Mouse (Mus musculus): ENCODE measurements around the gene Zfp667. TPM values are rescaled to one million over a fixed set of nuclear protein-coding genes. Genes with fewer than 3 reads are reported as not detected.
"Not testable (repeated sequence)": the region's sequence is repeated elsewhere in the genome, so short reads cannot be mapped to it uniquely, and the experiment has no call there.

Zfp667 gene
- 3.7 and 3.8 TPM in 2 replicates for total RNA-seq (2014; fragmentation: Nextera tagmentation)
- total RNA-seq (2017), result 1.4 and 2.8 TPM in 2 replicates

GRCm38 (mm10) chr7:6285842-6286705 is at the start of gene Zfp667:
Zfp667 (plus strand) TSS chr7:6286579.
- peak; percentile 66 for ATAC-seq (replicated peaks; ENCODE audit: poor library complexity, severe bottlenecking)

DNA sequence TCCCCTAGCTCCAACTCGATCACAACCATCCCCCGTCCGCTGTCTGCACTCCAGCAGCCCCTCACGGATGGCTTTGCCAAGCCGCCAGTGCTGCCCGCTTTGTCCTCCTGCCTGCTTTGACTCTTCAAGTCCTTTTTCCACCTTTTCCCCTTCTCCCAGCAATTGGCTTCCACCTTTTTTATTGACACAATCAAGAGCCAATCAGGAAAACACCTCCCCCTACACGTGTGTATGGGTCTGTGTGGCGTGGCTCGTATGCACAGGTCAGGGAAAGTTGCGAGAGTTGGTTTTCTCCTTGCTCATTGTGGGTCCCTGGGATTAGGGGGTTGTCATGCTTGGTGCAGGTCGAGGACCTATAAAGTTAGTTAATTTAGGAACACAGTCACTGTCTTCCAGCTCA is 46.6 kb upstream of the Zfp667 start:
- ATAC-seq (replicated peaks; ENCODE audit: poor library complexity, severe bottlenecking), result no peak

DNA sequence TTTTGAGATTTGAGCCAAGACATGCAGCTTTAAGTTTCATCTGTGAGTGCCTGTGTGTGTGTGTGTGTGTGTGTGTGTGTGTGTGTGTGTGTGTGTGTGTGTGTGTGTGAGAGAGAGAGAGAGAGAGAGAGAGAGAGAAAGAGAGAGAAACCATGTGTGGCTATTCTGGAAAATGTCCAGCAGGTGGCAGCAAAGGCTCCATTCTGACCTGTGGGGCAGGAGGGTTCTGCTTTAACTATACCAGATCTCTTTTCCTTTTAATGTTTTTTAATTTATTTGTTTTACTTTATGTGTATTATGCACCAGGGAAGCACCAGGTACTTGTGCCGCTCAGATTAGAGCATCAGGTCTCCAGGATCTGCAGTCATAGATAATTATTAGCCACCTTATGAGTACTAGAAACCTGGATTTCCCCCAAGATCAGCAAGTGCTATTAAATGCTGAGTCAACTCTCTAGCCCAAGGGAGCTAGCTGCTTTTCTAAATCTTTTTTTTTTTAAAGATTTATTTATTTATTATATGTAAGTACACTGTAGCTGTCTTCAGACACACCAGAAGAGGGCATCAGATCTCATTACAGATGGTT is 45.4 kb upstream of the Zfp667 start:
- ATAC-seq (replicated peaks; ENCODE audit: poor library complexity, severe bottlenecking), result peak; percentile 67

GRCm38 (mm10) chr7:6244361-6245292 is 41.8 kb upstream of the Zfp667 start:
- ATAC-seq (replicated peaks; ENCODE audit: poor library complexity, severe bottlenecking), result no peak

- ATAC-seq (replicated peaks; ENCODE audit: poor library complexity, severe bottlenecking), result no peak
Observed at GRCm38 (mm10) chr7:6252410-6252809, 34.0 kb upstream of the Zfp667 start, which contains the start of gene Epp13. Epp13 (plus strand) TSS chr7:6252710.

DNA sequence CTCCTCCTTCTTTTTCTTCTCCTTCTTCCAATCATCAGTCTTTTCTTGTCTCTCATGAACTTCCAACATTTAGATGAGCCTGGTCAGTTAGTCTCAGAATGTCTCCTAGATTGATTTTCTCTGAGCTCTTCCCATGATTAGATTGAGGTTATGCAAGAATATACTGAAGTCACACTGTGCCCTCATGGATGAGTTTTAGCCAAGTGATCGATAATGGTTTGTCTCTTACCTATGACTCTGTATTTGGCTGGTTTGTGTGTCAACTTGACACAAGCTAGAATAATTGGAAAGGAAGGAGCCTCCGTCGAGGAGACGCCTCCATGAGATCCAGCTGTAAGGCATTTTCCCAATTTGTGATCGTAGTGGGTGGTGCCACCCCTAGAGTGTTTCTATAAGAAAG is 31.9 kb upstream of the Zfp667 start:
- ATAC-seq (replicated peaks; ENCODE audit: poor library complexity, severe bottlenecking), result no peak

GRCm38 (mm10) chr7:6257386-6257785 is 29.0 kb upstream of the Zfp667 start:
- ATAC-seq (replicated peaks; ENCODE audit: poor library complexity, severe bottlenecking), result no peak

GRCm38 (mm10) chr7:6258232-6259220 is 27.9 kb upstream of the Zfp667 start:
- ATAC-seq (replicated peaks; ENCODE audit: poor library complexity, severe bottlenecking), result no peak

DNA sequence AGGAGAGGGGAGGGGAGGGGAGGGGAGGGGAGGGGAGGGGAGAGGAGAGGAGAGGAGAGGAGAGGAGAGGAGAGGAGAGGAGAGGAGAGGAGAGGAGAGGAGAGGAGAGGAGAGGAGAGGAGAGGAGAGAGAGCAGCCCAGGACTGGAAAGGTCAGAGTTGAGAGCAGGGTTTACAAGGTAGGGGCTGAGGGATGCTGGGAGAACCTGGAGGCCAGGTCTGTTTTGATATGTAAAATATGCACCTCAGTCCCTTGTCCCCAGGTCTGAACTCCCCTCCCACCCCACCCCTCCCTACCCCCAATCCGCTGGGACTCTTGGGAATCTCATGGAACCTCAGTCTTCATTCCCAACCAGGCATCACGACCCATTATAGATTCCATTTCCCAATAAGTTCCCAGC is 26.4 kb upstream of the Zfp667 start:
- not testable (repeated sequence) for ATAC-seq (replicated peaks; ENCODE audit: poor library complexity, severe bottlenecking)

DNA sequence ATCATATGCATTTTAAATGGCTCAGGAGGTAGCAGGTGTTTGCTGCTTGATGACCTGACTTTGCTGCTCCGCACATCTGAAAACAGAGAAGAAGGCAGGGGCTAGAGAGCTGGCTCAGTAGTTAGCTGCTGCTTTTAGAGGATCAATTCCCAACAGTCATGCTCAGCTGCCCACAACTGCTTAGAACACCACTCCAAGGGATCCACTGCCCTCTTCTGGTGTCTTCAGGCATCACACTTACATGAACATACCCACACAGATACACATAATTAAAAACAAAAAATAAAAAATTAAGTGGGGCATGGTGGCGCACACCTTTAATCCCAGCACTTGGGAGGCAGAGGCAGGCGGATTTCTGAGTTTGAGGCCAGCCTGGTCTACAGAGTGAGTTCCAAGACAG is 24.3 kb upstream of the Zfp667 start:
- no peak for ATAC-seq (replicated peaks; ENCODE audit: poor library complexity, severe bottlenecking)

DNA sequence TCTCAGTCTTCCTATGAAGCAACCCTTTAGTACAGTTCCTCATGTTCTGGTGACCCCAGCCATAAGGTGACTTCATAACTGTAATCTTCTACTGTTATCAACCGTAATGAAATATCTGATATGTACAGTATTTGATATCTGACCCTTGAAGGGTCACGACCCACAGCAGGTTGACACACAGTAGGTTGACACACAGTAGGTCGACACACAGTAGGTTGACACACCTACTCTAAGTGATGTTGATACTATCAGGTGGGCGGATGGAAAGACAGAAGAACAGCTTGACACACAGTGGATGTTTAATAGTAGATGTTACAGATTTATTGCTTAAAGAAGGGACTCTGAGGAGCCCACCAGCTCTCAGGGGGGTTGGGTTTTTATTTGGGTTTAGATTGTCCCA is 23.4 kb upstream of the Zfp667 start:
- ATAC-seq (replicated peaks; ENCODE audit: poor library complexity, severe bottlenecking), result no peak

GRCm38 (mm10) chr7:6265695-6266094 is 20.7 kb upstream of the Zfp667 start:
- ATAC-seq (replicated peaks; ENCODE audit: poor library complexity, severe bottlenecking), result peak; percentile 87

DNA sequence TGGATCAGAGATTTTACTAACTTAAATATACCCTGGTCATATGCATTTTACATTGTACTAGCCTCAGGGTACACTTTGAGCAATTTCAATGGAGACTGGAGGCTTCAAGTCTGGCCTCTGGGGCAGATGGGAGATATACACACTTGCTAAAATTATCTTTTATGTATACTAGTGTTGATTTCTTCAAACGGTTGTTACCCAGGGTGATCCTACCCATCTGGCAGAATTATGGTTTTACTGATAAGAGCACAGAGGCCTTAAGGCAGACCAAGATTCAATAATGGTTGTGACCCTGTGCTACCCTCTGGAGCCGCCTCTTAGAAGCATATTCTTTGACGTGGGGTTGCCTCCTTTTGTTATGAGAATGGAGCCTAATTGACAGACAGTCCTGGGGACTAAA is 8.5 kb upstream of the Zfp667 start:
- no peak for ATAC-seq (replicated peaks; ENCODE audit: poor library complexity, severe bottlenecking)

DNA sequence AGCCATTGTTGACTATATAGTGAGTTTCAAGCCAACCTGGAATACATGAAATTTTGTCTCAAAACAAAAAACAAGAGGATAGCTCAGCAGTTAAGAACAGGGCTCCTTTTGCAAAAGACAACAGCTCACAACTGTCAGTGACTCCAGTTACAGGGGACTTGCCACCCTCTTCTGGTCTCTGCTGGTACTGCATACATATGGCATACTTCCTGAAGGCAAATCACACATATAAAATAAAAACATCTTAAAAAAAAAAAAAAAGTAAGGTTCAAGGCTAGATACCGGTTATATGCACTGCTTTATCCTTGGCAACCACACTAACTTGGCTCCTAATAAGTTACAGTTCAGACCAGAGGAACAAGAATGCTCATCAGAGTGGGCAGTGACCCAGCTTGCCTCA is 3.6 kb upstream of the Zfp667 start:
- ATAC-seq (replicated peaks; ENCODE audit: poor library complexity, severe bottlenecking), result peak; percentile 26

GRCm38 (mm10) chr7:6283451-6284075 is 2.8 kb upstream of the Zfp667 start:
- ATAC-seq (replicated peaks; ENCODE audit: poor library complexity, severe bottlenecking), result peak; percentile 56

- ATAC-seq (replicated peaks; ENCODE audit: poor library complexity, severe bottlenecking), result no peak
Observed at GRCm38 (mm10) chr7:6284442-6285012, 1.9 kb upstream of the Zfp667 start.

GRCm38 (mm10) chr7:6285366-6285765 is 1.0 kb upstream of the Zfp667 start:
- peak; percentile 23 for ATAC-seq (replicated peaks; ENCODE audit: poor library complexity, severe bottlenecking)

- no peak for ATAC-seq (replicated peaks; ENCODE audit: poor library complexity, severe bottlenecking)
Observed at GRCm38 (mm10) chr7:6286921-6287531, 647 bp downstream of the Zfp667 start.

Measured in granulocyte monocyte progenitor cell, adult 5-6 weeks (primary cell).